Mouse (Mus musculus) ES-E14 (cell line): Measurements from ENCODE around the gene Ankrd6. TPM values are rescaled to one million over a fixed set of nuclear protein-coding genes. Genes with fewer than 3 reads are reported as not detected.

Experiments used
- DNase-seq: peaks from one replicate; pipeline ENCODE4 v3.0.0-alpha.2; 2013; ENCODE audit warnings: low read depth, low spot score
- H3K27ac ChIP-seq: 2 replicates; pipeline ENCODE4 v1.5.1; 2012; ENCODE audit warnings: low read depth, mild to moderate bottlenecking, low read length, moderate library complexity, mixed read lengths; ENCODE audit not compliant: poor library complexity, insufficient read depth, severe bottlenecking
- H3K36me3 ChIP-seq: 2 replicates; pipeline ENCODE4 v1.6.1; 2012; ENCODE audit warnings: mild to moderate bottlenecking, low read length, moderate library complexity, mixed read lengths; ENCODE audit not compliant: control insufficient read depth, poor library complexity, insufficient read depth, severe bottlenecking
- H3K4me1 ChIP-seq, 2 experiments: fragments of 150-350 bp in 1 of 2; sonication (generic) in 1 of 2; 2 replicates each; pipeline ENCODE4 v1.6.1; 2012; ENCODE audit warnings: low read length in 2 of 2, mild to moderate bottlenecking in 1 of 2, mixed read lengths in 1 of 2; ENCODE audit not compliant: control insufficient read depth in 2 of 2, insufficient read depth in 2 of 2, poor library complexity in 1 of 2
- H3K4me3 ChIP-seq, 2 experiments: fragments of 150-350 bp in 1 of 2; sonication (generic) in 1 of 2; 2 replicates each; pipeline ENCODE4 v1.5.1; 2012; ENCODE audit warnings: low read length in 2 of 2, low read depth in 1 of 2, mild to moderate bottlenecking in 1 of 2, mixed read lengths in 1 of 2; ENCODE audit not compliant: insufficient read depth in 1 of 2, poor library complexity in 1 of 2, severe bottlenecking in 1 of 2
- H3K9ac ChIP-seq: 2 replicates; pipeline ENCODE4 v1.6.1; 2012; ENCODE audit warnings: low read depth, mild to moderate bottlenecking, low read length, mixed read lengths; ENCODE audit not compliant: poor library complexity, insufficient read depth, severe bottlenecking
- H3K9me3 ChIP-seq: fragments of 150-350 bp; sonication (generic); 2 replicates; pipeline ENCODE4 v1.6.1; 2012; ENCODE audit warnings: low read depth, mild to moderate bottlenecking, low read length; ENCODE audit not compliant: control insufficient read depth, insufficient read depth
- CHD2 ChIP-seq: IDR thresholded peaks from 2 replicates; pipeline ENCODE4 v1.6.1; 2014; ENCODE audit warnings: mild to moderate bottlenecking, low read depth, low read length, inconsistent platforms
- HCFC1 ChIP-seq: IDR thresholded peaks from 2 replicates; pipeline ENCODE4 v1.6.1; 2012; ENCODE audit warnings: low read length, inconsistent platforms, borderline replicate concordance; ENCODE audit not compliant: insufficient read depth
- MAFK ChIP-seq: IDR thresholded peaks from 2 replicates; pipeline ENCODE4 v1.6.1; 2014; ENCODE audit warnings: mild to moderate bottlenecking, low read depth, low read length, inconsistent platforms; ENCODE audit not compliant: insufficient read depth
- ZC3H11A ChIP-seq: IDR thresholded peaks from 2 replicates; pipeline ENCODE4 v1.6.1; 2012; ENCODE audit warnings: low read depth, mild to moderate bottlenecking, inconsistent platforms, low read length, borderline replicate concordance
- ZNF384 ChIP-seq: IDR thresholded peaks from 2 replicates; pipeline ENCODE4 v1.6.1; 2012; ENCODE audit warnings: low read depth, low read length, inconsistent platforms
- in situ Hi-C, 2 experiments: fragments of 600-800 bp; cut with MboI; formaldehyde crosslinking; loops; one replicate each; pipeline ENCODE4 v1.15.1; 2025; ENCODE audit warnings: low sequenced_read_pairs in 2 of 2, inconsistent platforms in 1 of 2; ENCODE audit not compliant: unreplicated experiment in 2 of 2
- total RNA-seq: library from RNA; depleted of rRNA; stranded (reverse); fragments of 300-350 nt; gene quantifications from 2 replicates; pipeline ENCODE4 v1.2.3, GENCODE M21; 2012

The Ankrd6 gene
- total RNA-seq, 1 experiment = 7.8 TPM

DNA sequence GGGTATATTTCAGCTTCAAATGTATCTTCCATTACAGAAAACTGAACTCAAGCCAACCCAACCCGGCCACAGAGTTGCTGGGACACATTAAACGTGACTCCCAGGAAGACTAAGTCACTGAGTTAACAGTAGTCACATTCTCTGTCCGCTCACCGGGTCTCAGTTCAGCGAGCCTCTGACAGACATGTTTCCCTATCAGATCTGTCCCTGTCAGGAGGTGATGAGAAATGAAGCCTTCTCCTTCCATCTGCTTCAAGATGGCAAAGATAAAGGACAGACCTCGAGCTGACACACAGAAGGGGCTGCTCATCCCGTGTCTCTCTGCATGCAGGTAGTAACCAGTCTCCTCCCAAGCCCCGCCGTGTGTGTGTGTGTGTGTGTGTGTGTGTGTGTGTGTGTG is 81.3 kb downstream of the Ankrd6 start:
- Histone ChIP-seq H3K9ac (no peak overlapping the region), H3K27ac (no peak overlapping the region), H3K9me3 (no peaks in the 10 kb centered on the region), H3K4me1 (peaks cover 0 to 9% of the 10 kb centered on the region in 2 experiments; a peak in 2 of 4 replicates), H3K36me3 (no peaks in the 10 kb centered on the region), H3K4me3 (no peak overlapping the region)
- TF ChIP-seq CHD2 (no peak), ZNF384 (no peak), HCFC1 (no peak), ZC3H11A (no peak), MAFK (no peak)
- no peak for DNase-seq
- in situ Hi-C loops = no loop called here

DNA sequence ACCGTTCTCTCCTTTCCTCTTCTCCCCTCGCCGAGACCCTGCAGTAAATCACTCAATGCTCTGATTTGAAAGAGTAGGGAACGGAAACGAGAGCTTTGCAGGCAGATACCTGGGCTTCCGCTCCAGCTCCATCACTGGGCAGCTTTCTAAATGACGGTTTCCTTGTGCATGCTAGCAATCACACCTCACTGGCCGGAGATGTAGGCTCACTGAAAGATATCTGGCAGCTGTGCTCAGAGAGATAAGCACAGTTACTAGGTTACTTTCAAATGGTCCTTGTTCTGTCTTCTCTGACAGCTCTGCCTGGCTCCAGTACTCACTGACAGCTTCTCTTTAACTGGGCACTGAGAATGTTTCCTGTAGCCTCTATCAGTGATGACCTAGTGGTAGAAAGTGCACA is 81.8 kb downstream of the Ankrd6 start:
- H3K9me3 ChIP-seq = no peaks in the 10 kb centered on the region
- TF ChIP-seq ZC3H11A (no peak), CHD2 (no peak), ZNF384 (no peak), MAFK (no peak), HCFC1 (no peak)
- no peaks in the 10 kb centered on the region for H3K36me3 ChIP-seq
- no peak overlapping the region for H3K9ac ChIP-seq
- H3K4me1 ChIP-seq = peaks cover under 1 to 9% of the 10 kb centered on the region in 2 experiments; a peak in 3 of 4 replicates
- no peak for DNase-seq
- in situ Hi-C loops = no loop called here
- H3K27ac ChIP-seq = no peak overlapping the region
- H3K4me3 ChIP-seq = no peak overlapping the region

DNA sequence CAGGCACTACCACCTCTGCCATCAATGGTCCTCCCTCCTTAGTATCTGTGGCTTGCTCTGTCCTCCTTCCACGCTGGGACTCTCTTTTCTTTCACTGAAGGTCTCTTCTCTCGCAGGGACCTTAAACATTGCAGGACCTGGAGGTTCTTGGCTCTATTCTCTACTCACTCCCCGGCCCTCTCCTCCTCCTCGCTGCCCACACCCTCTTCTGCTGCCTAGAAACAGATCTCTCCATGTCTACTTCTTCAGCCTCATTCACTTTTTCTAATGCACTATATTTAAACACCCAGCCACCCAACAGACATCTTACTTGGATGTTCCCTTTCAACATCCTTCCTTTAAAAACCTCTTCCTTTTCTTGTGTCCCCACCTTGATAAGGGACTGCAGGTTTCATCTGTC is 82.2 kb downstream of the Ankrd6 start:
- in situ Hi-C loops = no loop called here
- Histone ChIP-seq H3K27ac (no peak overlapping the region), H3K9me3 (no peaks in the 10 kb centered on the region), H3K4me3 (no peak overlapping the region), H3K4me1 (peaks cover 3 to 9% of the 10 kb centered on the region in 2 experiments; a peak in 3 of 4 replicates), H3K9ac (no peak overlapping the region), H3K36me3 (no peaks in the 10 kb centered on the region)
- DNase-seq = no peak
- no peak for TF ChIP-seq HCFC1
- no peak for TF ChIP-seq CHD2
- TF ChIP-seq ZNF384 = no peak
- TF ChIP-seq ZC3H11A = no peak
- no peak for TF ChIP-seq MAFK

DNA sequence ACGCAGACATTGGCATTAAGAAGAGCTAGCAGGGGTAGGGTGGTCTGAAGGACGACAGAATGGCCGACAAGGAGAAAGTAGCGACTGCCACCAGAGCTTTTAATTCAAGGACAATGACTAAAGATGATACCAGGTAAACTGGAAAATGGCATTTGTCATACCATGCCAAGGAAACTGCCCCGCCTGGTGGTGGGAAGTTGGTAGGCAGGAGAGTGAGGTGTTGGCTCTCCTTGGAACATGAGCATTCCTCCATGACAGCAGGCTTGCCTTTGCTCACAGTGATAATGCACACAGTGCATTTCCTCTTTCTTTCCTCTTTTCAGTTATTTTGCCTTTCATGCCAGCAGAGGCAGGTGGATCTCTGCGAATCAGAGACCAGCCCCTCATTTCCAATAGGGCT is 83.2 kb downstream of the Ankrd6 start:
- no peak for DNase-seq
- no peaks in the 10 kb centered on the region for H3K9me3 ChIP-seq
- no peak overlapping the region for H3K9ac ChIP-seq
- no peak overlapping the region for H3K4me3 ChIP-seq
- H3K4me1 ChIP-seq = peaks cover 5 to 11% of the 10 kb centered on the region in 2 experiments; a peak in 3 of 4 replicates
- TF ChIP-seq CHD2 = no peak
- H3K27ac ChIP-seq = no peak overlapping the region
- no peaks in the 10 kb centered on the region for H3K36me3 ChIP-seq
- in situ Hi-C loops = no loop called here

DNA sequence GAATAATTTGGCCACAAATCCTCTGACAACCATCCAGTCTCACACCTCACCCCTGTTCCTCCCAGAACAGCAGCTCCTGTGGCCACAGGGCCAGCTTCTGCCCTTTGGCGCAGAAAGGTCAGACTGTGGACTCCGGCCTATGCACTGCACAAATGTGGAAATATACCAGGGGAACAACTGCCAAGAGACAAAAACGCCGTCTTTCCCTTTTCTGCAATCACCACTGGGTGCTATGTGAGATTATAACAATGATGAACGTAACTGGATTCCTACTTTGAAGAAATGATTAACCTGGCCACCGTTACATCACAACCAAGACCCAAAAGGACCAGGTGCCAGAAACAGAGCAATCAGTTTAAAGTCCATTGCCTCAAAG is 85.8 kb downstream of the Ankrd6 start:
- in situ Hi-C loops = no loop called here

More for the DNA sequence above, 85.8 kb downstream of the Ankrd6 start:
- no peaks in the 10 kb centered on the region for H3K9me3 ChIP-seq
- TF ChIP-seq CHD2 (no peak), MAFK (no peak), ZC3H11A (no peak), ZNF384 (no peak), HCFC1 (no peak)
- no peak overlapping the region for H3K9ac ChIP-seq
- H3K4me1 ChIP-seq = peaks cover 5 to 11% of the 10 kb centered on the region in 2 experiments; a peak in 3 of 4 replicates
- no peaks in the 10 kb centered on the region for H3K36me3 ChIP-seq
- H3K4me3 ChIP-seq = 0 out of 4 replicates have a peak overlapping the region, but pooled peaks of 1 of the 2 experiments have one; percentile 30
- no peak for DNase-seq
- no peak overlapping the region for H3K27ac ChIP-seq
